Mouse (Mus musculus) forebrain, embryonic 13.5 days (tissue): Measurements from ENCODE around the gene Serpini1. TPM values are rescaled to one million over a fixed set of nuclear protein-coding genes. Genes with fewer than 3 reads are reported as not detected.
A peak's percentile ranks its signal among the peaks of the same experiment; 100 is the strongest.

ENCODE experiments used
- ATAC-seq: fragments of 200-750 bp; cut with Nextera tagmentation; 2 replicates; pipeline ENCODE4 v1.8.0; 2017
- H3K27ac ChIP-seq: fragments of 300-500 bp; sonication (generic); 2 replicates; pipeline ENCODE4 v1.5.1; 2015; ENCODE audit warnings: inconsistent platforms, mild to moderate bottlenecking, moderate library complexity
- H3K27me3 ChIP-seq: fragments of 300-500 bp; sonication (generic); 2 replicates; pipeline ENCODE4 v1.6.1; 2015; ENCODE audit warnings: mild to moderate bottlenecking, inconsistent platforms
- H3K36me3 ChIP-seq: fragments of 300-500 bp; sonication (generic); 2 replicates; pipeline ENCODE4 v1.6.1; 2015; ENCODE audit warnings: mild to moderate bottlenecking, inconsistent platforms; ENCODE audit not compliant: poor library complexity, severe bottlenecking
- H3K4me1 ChIP-seq: fragments of 300-500 bp; sonication (generic); 2 replicates; pipeline ENCODE4 v1.6.1; 2015; ENCODE audit warnings: inconsistent platforms
- H3K4me2 ChIP-seq: fragments of 300-500 bp; sonication (generic); 2 replicates; pipeline ENCODE4 v1.6.1; 2015; ENCODE audit warnings: inconsistent platforms, mild to moderate bottlenecking, moderate library complexity
- H3K4me3 ChIP-seq: fragments of 300-500 bp; sonication (generic); 2 replicates; pipeline ENCODE4 v1.5.1; 2015; ENCODE audit warnings: mild to moderate bottlenecking, inconsistent platforms
- H3K9ac ChIP-seq: fragments of 300-500 bp; sonication (generic); 2 replicates; pipeline ENCODE4 v1.6.1; 2015; ENCODE audit warnings: mild to moderate bottlenecking, inconsistent platforms
- H3K9me3 ChIP-seq: fragments of 300-500 bp; sonication (generic); replicated peaks from 2 replicates; pipeline ENCODE4 v1.6.1; 2016; ENCODE audit warnings: inconsistent platforms
- WGBS: fragments of 180-500 bp; shearing (Covaris S2); methylation state at CpG from one replicate; pipeline ENCODE4 v1.1.7; 2015; 5-methylcytosine and 5-hydroxymethylcytosine counted together
- polyA plus RNA-seq: library from polyadenylated mRNA; unstranded; fragments of >200 nt; fragmentation: Nextera tagmentation; extraction: Ambion mirVana; gene quantifications from 2 replicates; pipeline ENCODE4 v1.2.1, GENCODE M21; 2015

Serpini1 gene
- polyA plus RNA-seq, 1 experiment from 2014 or later: 76.3 TPM

DNA sequence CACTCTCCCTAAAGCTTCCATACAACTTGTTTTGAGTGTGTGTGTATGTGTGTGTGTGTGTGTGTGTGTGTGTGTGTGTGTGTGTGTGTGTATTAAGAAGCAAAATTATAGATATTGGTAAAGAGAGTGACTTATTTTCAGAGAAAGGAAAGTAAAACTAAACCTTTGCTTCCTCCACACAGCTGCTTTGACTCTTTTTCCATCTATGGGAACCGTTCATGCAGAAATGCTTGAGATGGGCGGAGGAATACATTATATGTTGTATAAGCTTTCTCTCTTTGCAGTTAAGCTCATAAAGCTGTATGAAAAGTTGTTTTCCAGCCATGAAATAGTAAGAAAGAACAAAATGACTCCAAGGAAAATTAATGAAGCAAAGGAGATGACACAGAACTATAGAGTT, 16.7 kb downstream of the Serpini1 start:
- Histone ChIP-seq H3K4me2 (no peak overlapping the region), H3K27me3 (no peaks in the 10 kb centered on the region), H3K9me3 (no peaks in the 10 kb centered on the region), H3K9ac (no peak overlapping the region), H3K36me3 (no peaks in the 10 kb centered on the region), H3K4me3 (no peak overlapping the region), H3K4me1 (no peaks in the 10 kb centered on the region), H3K27ac (no peak overlapping the region)
- no peak for ATAC-seq
- 64% methylated on average over 2 of the region's 2 CpGs for WGBS

DNA sequence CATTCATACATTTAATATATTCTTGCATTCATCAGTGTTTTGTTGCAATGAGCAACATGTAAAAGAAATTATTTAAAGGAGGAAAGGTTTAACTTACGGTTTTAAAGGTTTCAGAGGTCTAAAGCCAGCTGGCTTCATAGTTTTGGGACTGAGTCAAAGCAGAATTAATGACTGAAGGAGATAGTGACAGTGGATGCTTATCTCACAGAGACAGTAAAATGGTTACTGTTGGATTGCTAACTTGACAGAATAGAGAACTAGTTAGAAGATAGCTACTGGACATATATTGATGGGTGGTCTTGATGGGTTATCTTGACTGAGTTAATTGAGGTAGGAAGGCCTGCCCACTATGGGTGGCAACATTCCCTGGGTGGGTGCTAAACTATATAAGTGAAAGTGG, 18.2 kb downstream of the Serpini1 start:
- Histone ChIP-seq H3K9me3 (no peaks in the 10 kb centered on the region), H3K27me3 (no peaks in the 10 kb centered on the region), H3K36me3 (no peaks in the 10 kb centered on the region), H3K27ac (no peak overlapping the region), H3K9ac (no peak overlapping the region), H3K4me2 (no peak overlapping the region), H3K4me1 (no peaks in the 10 kb centered on the region), H3K4me3 (no peak overlapping the region)
- no peak for ATAC-seq
- 81% methylated on average over 1 of the region's 1 CpGs for WGBS

DNA sequence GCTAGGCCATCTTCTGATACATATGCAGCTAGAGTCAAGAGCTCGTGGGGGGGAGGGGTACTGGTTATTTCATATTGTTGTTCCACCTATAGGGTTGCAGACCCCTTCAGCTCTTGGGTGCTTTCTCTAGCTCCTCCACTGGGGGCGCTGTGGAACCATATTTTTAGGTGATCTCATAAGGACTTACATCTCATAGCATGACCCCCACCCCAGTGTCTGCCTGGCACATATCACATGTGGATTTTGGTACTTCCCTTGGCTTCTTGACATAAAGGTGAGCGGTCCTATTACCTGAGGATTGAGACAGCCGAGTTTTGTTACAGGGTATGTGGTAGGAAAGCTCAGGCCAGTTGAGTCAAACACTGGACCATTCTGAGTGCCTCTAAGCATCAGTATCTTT, 22.0 kb downstream of the Serpini1 start:
- ATAC-seq: 0 out of 2 replicates have a peak, but pooled peaks have one; percentile 36
- Histone ChIP-seq H3K27ac (no peak overlapping the region), H3K4me2 (no peak overlapping the region), H3K36me3 (no peaks in the 10 kb centered on the region), H3K27me3 (no peaks in the 10 kb centered on the region), H3K9me3 (no peaks in the 10 kb centered on the region), H3K9ac (no peak overlapping the region), H3K4me1 (no peaks in the 10 kb centered on the region), H3K4me3 (no peak overlapping the region)
- WGBS: 62% methylated on average over 4 of the region's 4 CpGs

DNA sequence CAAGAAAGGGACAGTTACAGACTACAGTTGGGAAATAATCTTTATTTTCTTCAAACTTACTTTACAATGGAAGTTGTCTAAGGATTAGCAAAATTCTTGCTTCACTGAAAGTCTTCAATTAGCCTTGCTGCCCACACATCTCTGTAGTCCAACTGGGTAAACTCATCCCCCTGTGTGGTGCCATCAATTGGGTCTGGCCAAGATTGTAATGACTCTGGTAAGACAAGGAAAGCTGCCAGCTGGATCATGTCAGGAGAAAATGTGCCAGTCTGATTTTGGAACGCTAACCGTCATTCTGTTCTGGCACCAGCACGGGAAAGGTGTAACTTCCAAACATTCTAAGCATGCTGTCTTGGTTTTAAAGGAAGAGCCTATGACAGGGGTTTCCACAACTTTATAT, 25.9 kb downstream of the Serpini1 start:
- Histone ChIP-seq H3K4me3 (no peak overlapping the region), H3K27me3 (no peaks in the 10 kb centered on the region), H3K9ac (no peak overlapping the region), H3K4me2 (no peak overlapping the region), H3K4me1 (no peaks in the 10 kb centered on the region), H3K9me3 (no peaks in the 10 kb centered on the region), H3K36me3 (no peaks in the 10 kb centered on the region), H3K27ac (no peak overlapping the region)
- ATAC-seq: peak; percentile 50; the same call in 1 of the 2 replicates
- 80% methylated on average over 3 of the region's 3 CpGs for WGBS

DNA sequence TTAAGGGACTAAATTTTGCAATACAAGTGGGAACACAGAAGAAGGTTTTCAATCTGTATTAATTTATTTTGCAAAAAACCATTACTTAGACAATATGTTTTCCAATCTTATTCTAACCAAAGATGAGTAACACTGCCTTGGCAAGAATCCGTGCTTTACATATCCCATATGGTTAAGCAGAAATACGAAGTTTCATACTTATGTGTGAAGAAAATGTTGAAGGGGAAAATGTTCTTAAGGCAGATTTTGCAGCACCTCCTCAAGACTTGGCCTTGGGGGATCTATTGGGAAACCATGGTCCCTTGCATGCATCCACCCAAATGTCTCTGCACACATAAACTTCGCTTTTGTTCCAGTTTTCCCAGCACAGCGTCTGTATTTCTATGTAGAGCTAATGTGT, 27.6 kb downstream of the Serpini1 start:
- H3K9me3 ChIP-seq: no peaks in the 10 kb centered on the region
- H3K27me3 ChIP-seq: no peaks in the 10 kb centered on the region
- no peaks in the 10 kb centered on the region for H3K4me1 ChIP-seq
- no peak overlapping the region for H3K4me2 ChIP-seq
- no peaks in the 10 kb centered on the region for H3K36me3 ChIP-seq
- WGBS: 81% methylated on average over 4 of the region's 4 CpGs
- H3K27ac ChIP-seq: no peak overlapping the region
- peak; percentile 11; the same call in 1 of the 2 replicates for ATAC-seq
- H3K4me3 ChIP-seq: no peak overlapping the region
- H3K9ac ChIP-seq: no peak overlapping the region

DNA sequence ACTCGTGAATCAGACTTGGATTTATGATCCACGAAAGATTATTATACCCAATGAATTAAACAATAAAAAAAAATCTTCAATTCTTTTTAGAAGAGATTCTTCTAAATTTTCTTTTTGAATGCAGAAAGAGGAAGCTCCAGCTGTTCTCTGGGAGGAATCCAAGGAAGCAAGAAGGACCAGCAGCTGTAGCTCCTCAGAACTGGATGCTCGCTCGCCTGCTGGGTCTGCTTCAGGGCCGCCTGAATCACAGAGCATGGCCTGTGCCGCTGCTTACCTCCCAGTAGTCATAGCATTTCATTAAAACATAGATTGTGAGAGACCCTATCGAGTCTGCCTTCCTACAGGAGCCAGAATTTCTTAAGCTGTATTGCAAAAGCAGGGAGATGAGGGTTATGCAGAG, 53.7 kb downstream of the Serpini1 start:
- Histone ChIP-seq H3K27ac (no peak overlapping the region), H3K9me3 (no peaks in the 10 kb centered on the region), H3K4me2 (no peak overlapping the region), H3K4me3 (no peak overlapping the region), H3K36me3 (no peaks in the 10 kb centered on the region), H3K9ac (no peak overlapping the region), H3K4me1 (no peaks in the 10 kb centered on the region), H3K27me3 (no peaks in the 10 kb centered on the region)
- ATAC-seq: no peak
- 81% methylated on average over 7 of the region's 7 CpGs for WGBS

DNA sequence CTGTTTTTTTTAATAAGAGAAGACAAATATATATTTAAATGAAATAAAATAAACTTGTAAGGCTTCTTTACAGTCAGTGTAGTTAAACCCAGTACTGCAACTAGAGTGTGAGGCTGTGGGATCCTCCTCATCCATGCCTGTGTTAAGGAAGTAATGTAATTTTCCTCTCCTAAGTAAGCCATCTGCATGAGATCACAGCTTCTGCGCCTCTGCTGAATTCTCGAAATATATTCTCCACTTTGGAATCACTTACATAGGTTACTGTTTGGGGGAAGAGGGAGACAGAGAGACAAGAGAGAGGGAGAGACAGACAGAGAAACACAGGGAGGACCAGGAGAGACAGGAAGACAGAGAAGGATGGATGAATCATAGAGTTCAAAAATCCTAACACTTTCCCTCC, 67.3 kb downstream of the Serpini1 start:
- Histone ChIP-seq H3K4me1 (no peaks in the 10 kb centered on the region), H3K9me3 (no peaks in the 10 kb centered on the region), H3K27ac (no peak overlapping the region), H3K27me3 (no peaks in the 10 kb centered on the region), H3K4me3 (no peak overlapping the region), H3K36me3 (0 out of 2 replicates have a peak, but pooled peaks cover 2% of the 10 kb centered on the region), H3K4me2 (no peak overlapping the region), H3K9ac (no peak overlapping the region)
- 94% methylated on average over 2 of the region's 2 CpGs for WGBS
- ATAC-seq: no peak

DNA sequence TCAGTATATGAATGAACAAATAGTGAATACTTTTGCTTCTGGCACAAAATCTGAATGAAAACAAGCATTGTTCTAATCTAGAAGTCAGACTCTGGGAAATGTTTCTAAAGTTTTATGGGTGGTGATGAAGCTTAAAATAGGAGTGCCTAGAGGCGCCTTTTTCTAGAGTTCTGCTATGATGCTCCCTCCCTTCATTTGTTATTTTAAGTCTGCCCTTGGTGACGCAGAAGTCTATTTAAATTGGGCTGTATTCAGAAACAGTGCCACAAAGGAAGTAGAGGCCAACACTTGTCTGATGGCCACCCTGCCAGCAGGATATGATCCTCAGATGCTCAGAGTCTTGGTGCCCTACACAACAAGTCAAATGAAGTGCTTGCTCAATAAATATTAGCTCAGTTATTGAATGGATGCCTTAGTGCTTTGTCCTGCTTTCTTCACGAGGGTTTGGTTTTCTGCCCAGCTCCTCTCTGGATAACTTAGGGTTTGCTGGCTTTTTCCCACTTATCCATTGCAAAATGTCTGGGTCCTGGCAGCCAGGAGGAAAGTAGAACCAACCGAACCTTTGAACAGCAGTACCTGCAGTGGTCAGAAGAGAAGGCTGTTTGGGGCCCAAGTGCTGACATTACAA, 73.8 kb downstream of the Serpini1 start:
- Histone ChIP-seq H3K9me3 (no peaks in the 10 kb centered on the region), H3K4me3 (no peak overlapping the region), H3K27me3 (no peaks in the 10 kb centered on the region), H3K4me2 (no peak overlapping the region), H3K36me3 (no peaks in the 10 kb centered on the region), H3K9ac (no peak overlapping the region), H3K4me1 (no peaks in the 10 kb centered on the region), H3K27ac (no peak overlapping the region)
- 81% methylated on average over 4 of the region's 4 CpGs for WGBS
- no peak for ATAC-seq

DNA sequence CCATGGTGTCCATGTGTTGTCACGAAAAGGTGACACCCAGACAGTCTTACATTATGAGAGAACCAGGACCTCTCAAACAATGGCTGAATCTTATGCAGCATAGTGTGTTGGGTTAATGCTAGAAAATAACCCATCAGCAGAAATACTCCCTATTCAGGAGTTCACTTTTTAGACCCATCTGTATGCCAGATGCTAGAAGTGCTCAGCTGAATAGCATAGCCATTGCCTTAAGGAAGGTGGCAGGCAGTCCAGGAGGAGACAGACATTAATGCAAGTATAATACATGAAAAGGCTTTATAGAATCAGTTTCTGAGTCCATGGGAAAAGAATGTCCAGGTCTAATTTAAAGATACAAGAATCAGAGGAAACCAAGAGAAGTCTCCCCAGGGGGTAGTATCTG, 75.9 kb downstream of the Serpini1 start:
- Histone ChIP-seq H3K9ac (no peak overlapping the region), H3K4me2 (no peak overlapping the region), H3K27ac (no peak overlapping the region), H3K4me1 (no peaks in the 10 kb centered on the region), H3K36me3 (no peaks in the 10 kb centered on the region), H3K9me3 (no peaks in the 10 kb centered on the region), H3K4me3 (no peak overlapping the region), H3K27me3 (no peaks in the 10 kb centered on the region)
- ATAC-seq: no peak
- WGBS: 89% methylated on average over 1 of the region's 1 CpGs

DNA sequence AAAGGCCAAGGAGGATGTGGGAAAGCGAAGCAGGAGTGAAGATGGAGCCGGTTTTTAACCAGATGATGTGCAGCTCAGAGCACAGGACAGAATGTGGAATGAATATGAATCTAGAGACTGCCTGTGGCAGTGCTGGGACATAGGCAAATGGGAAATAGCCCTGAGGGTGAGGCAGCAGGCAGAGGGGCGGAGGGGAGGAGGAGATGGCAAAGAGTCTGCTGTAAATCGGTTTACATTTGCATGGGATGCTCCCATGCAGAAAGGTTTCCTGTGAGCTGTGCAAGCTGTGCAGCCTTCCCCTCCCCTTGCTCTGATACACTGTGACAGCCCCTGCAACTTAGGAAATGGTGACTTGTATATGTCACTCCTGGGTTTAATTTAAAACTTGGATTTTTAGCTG, 76.3 kb downstream of the Serpini1 start:
- 0 out of 2 replicates have a peak, but pooled peaks have one; percentile 30 for ATAC-seq
- Histone ChIP-seq H3K27ac (no peak overlapping the region), H3K36me3 (no peaks in the 10 kb centered on the region), H3K4me1 (no peaks in the 10 kb centered on the region), H3K9me3 (no peaks in the 10 kb centered on the region), H3K9ac (no peak overlapping the region), H3K4me2 (no peak overlapping the region), H3K27me3 (no peaks in the 10 kb centered on the region), H3K4me3 (no peak overlapping the region)
- 73% methylated on average over 4 of the region's 4 CpGs for WGBS

DNA sequence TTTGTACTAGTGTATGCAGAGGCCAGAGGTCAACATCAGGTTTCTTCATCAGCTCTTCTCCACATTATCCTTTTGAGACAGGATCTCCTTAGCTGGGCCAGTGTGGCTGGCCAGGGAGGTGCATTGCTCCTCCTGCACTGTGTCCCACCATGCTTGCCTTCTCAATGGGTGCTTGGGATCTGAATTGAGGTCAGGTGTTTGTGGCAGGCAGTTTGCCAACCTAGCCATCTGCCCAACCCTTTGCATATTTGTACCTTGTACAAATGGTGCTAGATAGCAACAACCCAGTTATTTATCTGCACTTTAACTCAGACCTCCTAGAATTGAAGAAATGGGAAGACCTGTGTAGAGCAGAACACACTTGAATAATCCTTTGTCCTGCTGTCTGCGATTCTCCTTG, 78.3 kb downstream of the Serpini1 start:
- Histone ChIP-seq H3K4me3 (no peak overlapping the region), H3K9me3 (no peaks in the 10 kb centered on the region), H3K27ac (no peak overlapping the region), H3K9ac (no peak overlapping the region), H3K4me1 (no peaks in the 10 kb centered on the region), H3K36me3 (peaks cover 2% of the 10 kb centered on the region; the same call in 1 of the 2 replicates), H3K27me3 (no peaks in the 10 kb centered on the region), H3K4me2 (no peak overlapping the region)
- ATAC-seq: no peak
- WGBS: 95% methylated on average over 1 of the region's 1 CpGs

DNA sequence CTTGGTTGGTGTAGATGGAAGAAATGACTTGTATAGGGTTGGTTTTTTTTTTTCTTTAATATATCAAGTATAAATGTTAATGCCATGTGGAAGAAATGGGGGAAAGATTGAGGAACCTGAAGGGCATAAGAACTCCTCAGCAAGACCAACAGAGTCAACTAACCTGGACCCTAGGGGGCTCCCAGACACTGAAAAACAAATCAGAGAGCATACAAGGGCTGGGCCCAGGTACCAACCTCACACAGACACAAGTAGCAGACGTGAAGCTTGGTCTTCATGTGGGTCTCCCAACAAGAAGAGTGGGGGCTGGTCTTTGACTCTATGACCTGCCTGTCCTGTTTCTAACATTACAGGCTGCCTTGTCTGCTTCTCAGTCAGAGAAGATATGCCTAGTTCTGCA, 82.2 kb downstream of the Serpini1 start:
- no peak overlapping the region for H3K4me2 ChIP-seq
- no peak overlapping the region for H3K4me3 ChIP-seq
- peaks cover 2% of the 10 kb centered on the region; the same call in 1 of the 2 replicates for H3K36me3 ChIP-seq
- H3K9me3 ChIP-seq: no peaks in the 10 kb centered on the region
- no peak overlapping the region for H3K27ac ChIP-seq
- no peak overlapping the region for H3K9ac ChIP-seq
- no peaks in the 10 kb centered on the region for H3K4me1 ChIP-seq
- ATAC-seq: no peak
- WGBS: 67% methylated on average over 1 of the region's 1 CpGs
- no peaks in the 10 kb centered on the region for H3K27me3 ChIP-seq

DNA sequence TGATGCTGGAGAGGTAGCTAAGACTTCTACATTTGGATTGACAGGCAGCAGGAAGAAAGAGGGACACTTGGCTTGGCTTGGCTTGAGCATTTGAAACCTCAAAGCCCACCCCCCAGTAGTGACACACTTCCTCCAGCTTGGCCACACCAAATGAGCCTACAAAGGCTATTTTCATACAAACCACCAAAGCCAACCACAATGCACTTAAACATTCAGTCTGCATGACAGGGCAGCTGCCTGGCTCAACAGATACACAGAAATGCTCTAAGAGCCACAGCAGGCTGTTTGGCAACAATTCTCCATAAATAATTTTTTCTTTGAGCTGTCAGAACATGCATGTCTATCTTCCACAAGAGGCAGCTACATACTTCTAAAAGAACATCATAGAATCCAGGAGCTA, 90.2 kb downstream of the Serpini1 start:
- no peaks in the 10 kb centered on the region for H3K4me1 ChIP-seq
- no peaks in the 10 kb centered on the region for H3K9me3 ChIP-seq
- H3K36me3 ChIP-seq: no peaks in the 10 kb centered on the region
- no peak for ATAC-seq
- H3K4me2 ChIP-seq: no peak overlapping the region
- H3K27me3 ChIP-seq: no peaks in the 10 kb centered on the region
- H3K4me3 ChIP-seq: no peak overlapping the region
- no peak overlapping the region for H3K9ac ChIP-seq
- H3K27ac ChIP-seq: no peak overlapping the region
